Mouse (Mus musculus): ENCODE data around the gene Mepce. TPM values are rescaled to one million over a fixed set of nuclear protein-coding genes. Genes with fewer than 3 reads are reported as not detected.

The Mepce gene
- polyA plus RNA-seq, 1 experiment from 2014 or later = 9.2 TPM

DNA sequence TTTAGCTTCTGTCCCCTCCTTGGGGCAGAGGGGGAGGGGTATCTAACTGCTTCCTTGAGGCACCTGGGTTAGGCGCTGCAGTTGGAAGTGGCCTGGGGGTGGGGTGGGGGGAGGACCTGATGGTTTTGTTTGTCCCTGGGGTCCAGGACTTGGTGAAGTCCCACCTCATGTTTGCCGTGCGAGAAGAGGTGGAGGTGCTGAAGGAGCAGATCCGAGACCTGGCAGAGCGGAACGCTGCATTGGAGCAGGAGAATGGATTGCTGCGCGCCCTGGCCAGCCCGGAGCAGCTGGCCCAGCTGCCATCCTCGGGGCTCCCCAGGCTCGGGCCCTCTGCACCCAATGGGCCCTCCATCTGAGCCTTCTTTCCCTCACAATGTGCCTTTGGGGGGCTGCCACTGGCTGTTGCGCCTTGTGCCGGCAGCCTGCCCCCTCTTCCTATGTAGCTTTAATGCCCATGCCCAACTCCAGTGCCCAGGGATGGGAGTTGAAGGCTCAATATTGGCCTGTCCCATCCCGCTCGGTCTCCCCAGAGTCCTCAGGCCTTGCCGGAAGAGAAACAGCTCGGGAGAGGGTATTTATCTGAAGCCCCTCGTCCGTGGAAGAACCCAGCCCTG is 28.4 kb downstream of the Mepce start:
- Histone ChIP-seq H3K27me3 (ENCODE audit: control insufficient read depth, insufficient read depth, low read length) (no peaks in the 10 kb centered on the region), H3K4me1 (ENCODE audit: control insufficient read depth, insufficient read depth, low read length) (peaks cover 21% of the 10 kb centered on the region), H3K4me2 (no peak overlapping the region), H3K9me3 (replicated peaks; ENCODE audit: control insufficient read depth, low read length) (no peaks in the 10 kb centered on the region), H3K4me3 (ENCODE audit: low read depth, low read length) (no peak overlapping the region), H3K9ac (ENCODE audit: low read depth, low read length) (no peak overlapping the region), H3K36me3 (ENCODE audit: control insufficient read depth, insufficient read depth, low read length) (peaks cover 27% of the 10 kb centered on the region), H3K27ac (ENCODE audit: low read depth, low read length) (no peak overlapping the region)
- 86% methylated on average over 19 of the region's 19 CpGs for WGBS (ENCODE audit: insufficient replicate concordance)
- ATAC-seq (replicated peaks; ENCODE audit: insufficient number of reproducible peaks, low FRiP score, low TSS enrichment) = no peak

DNA sequence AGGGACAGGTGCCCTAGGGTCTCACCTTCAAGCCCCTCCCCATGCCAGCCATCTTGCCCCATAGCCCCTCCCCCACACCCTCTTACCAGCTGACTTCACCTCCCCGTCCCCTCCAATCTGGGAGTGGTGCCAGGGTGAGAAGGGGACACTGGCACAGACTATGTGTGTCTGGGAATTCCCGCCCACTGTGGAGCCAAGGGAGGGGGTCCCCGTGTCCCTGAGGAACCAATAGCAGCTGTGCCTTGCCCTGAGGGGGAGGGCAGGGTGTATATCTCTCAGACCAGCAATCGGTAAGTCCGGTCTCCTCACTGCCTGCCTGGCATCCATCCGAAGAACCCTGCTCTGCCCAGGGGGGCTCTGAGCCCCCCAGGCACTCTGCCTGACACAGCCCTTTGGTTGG is 29.6 kb downstream of the Mepce start:
- Histone ChIP-seq H3K9ac (ENCODE audit: low read depth, low read length) (no peak overlapping the region), H3K27ac (ENCODE audit: low read depth, low read length) (no peak overlapping the region), H3K4me1 (ENCODE audit: control insufficient read depth, insufficient read depth, low read length) (peaks cover 27% of the 10 kb centered on the region), H3K9me3 (replicated peaks; ENCODE audit: control insufficient read depth, low read length) (no peaks in the 10 kb centered on the region), H3K4me3 (ENCODE audit: low read depth, low read length) (no peak overlapping the region), H3K36me3 (ENCODE audit: control insufficient read depth, insufficient read depth, low read length) (peaks cover 29% of the 10 kb centered on the region), H3K27me3 (ENCODE audit: control insufficient read depth, insufficient read depth, low read length) (no peaks in the 10 kb centered on the region), H3K4me2 (no peak overlapping the region)
- ATAC-seq (replicated peaks; ENCODE audit: insufficient number of reproducible peaks, low FRiP score, low TSS enrichment) = no peak
- WGBS (ENCODE audit: insufficient replicate concordance) = 81% methylated on average over 6 of the region's 6 CpGs

DNA sequence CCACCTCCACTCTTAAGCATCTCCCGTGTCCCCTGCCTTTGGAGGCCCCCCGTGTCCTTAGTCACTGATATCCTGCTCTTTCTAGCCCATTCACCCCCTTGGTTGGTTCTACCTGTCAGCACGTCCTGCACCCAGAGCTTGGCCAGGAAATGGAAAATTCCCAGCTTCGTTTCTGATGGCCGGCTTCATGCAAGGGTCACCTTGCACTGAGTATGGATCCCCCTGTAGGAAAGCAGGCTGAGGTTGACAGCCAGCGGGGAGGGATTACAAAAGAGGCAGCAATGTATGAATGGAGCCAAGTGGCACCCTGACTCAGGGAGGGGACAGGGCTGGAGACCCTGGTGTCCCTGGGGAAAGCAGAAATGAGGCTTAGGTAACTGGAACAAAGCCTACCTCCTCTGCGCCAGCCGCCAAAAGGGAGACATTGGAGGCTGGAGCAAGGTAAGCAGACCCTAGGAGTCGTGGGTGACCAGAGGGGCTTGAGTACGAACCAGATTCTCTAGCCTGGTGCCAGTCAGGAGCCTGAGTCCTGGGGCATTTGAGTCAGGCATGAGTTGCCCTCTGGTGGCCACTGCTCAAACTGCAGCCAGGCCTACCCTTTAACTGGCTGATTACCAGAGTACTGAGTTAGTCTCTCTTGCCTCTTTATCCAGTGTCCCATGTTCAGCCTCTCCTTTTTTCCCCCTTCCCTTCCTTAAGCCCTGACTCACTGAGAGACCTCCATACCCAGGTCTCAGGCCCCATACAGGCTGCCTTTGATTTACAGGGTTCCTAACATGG is 30.4 kb downstream of the Mepce start:
- 30% methylated on average over 10 of the region's 10 CpGs for WGBS (ENCODE audit: insufficient replicate concordance)
- Histone ChIP-seq H3K27me3 (ENCODE audit: control insufficient read depth, insufficient read depth, low read length) (no peaks in the 10 kb centered on the region), H3K4me3 (ENCODE audit: low read depth, low read length) (no peak overlapping the region), H3K9me3 (replicated peaks; ENCODE audit: control insufficient read depth, low read length) (no peaks in the 10 kb centered on the region), H3K9ac (ENCODE audit: low read depth, low read length) (no peak overlapping the region), H3K4me1 (ENCODE audit: control insufficient read depth, insufficient read depth, low read length) (peaks cover 34% of the 10 kb centered on the region), H3K27ac (ENCODE audit: low read depth, low read length) (no peak overlapping the region), H3K4me2 (no peak overlapping the region), H3K36me3 (ENCODE audit: control insufficient read depth, insufficient read depth, low read length) (peaks cover 32% of the 10 kb centered on the region)
- peak; percentile 44; the same call in 1 of the 2 replicates for ATAC-seq (replicated peaks; ENCODE audit: insufficient number of reproducible peaks, low FRiP score, low TSS enrichment)

DNA sequence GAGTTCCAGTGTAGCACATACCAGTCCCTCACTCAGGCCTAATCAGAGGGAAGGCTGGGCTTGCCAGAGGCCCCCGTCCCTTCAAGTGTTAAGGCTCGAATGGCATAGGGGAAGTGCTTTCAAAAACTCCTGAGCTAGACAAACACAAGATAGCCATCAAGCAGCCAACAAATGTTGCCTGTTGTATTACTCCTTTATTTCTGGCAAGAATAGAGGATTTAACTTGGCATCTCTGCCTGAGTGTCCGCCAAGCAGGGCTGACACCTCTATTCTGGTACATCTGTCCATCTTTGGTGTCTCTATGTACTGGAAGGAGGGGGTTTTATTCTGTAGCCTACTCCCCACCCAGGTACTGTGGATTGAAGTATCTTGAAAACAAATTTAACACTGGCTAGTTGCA is 31.3 kb downstream of the Mepce start:
- H3K4me1 ChIP-seq (ENCODE audit: control insufficient read depth, insufficient read depth, low read length) = peaks cover 42% of the 10 kb centered on the region
- ATAC-seq (replicated peaks; ENCODE audit: insufficient number of reproducible peaks, low FRiP score, low TSS enrichment) = no peak
- H3K9me3 ChIP-seq (replicated peaks; ENCODE audit: control insufficient read depth, low read length) = no peaks in the 10 kb centered on the region
- no peak overlapping the region for H3K4me2 ChIP-seq
- H3K9ac ChIP-seq (ENCODE audit: low read depth, low read length) = no peak overlapping the region
- H3K27ac ChIP-seq (ENCODE audit: low read depth, low read length) = no peak overlapping the region
- H3K4me3 ChIP-seq (ENCODE audit: low read depth, low read length) = no peak overlapping the region
- H3K27me3 ChIP-seq (ENCODE audit: control insufficient read depth, insufficient read depth, low read length) = no peaks in the 10 kb centered on the region
- 56% methylated on average over 3 of the region's 3 CpGs for WGBS (ENCODE audit: insufficient replicate concordance)
- H3K36me3 ChIP-seq (ENCODE audit: control insufficient read depth, insufficient read depth, low read length) = peaks cover 38% of the 10 kb centered on the region

DNA sequence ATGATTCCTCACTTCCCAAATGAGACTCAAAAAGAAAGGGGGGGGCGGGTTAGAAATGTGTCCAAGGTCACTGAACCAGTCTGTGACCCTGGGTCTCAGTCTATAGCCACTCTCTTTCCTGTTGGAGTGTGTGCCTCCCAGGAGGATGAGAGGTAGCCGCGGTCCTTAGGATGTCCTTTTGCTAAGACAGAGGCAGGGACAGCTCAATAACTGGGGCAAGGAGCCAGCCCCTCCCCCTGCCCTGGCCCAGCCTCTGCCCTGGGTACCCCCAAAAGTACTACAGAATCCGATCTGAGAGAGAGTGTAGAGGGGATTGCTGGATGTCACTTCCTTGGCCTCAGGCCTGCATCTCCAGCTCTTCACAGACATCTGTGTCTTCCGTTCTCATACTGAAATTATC is 32.0 kb downstream of the Mepce start:
- Histone ChIP-seq H3K9ac (ENCODE audit: low read depth, low read length) (no peak overlapping the region), H3K36me3 (ENCODE audit: control insufficient read depth, insufficient read depth, low read length) (peaks cover 39% of the 10 kb centered on the region), H3K4me3 (ENCODE audit: low read depth, low read length) (no peak overlapping the region), H3K4me1 (ENCODE audit: control insufficient read depth, insufficient read depth, low read length) (peaks cover 48% of the 10 kb centered on the region), H3K27ac (ENCODE audit: low read depth, low read length) (0 out of 2 replicates have a peak overlapping the region, but pooled peaks have one; percentile 3), H3K9me3 (replicated peaks; ENCODE audit: control insufficient read depth, low read length) (no peaks in the 10 kb centered on the region), H3K27me3 (ENCODE audit: control insufficient read depth, insufficient read depth, low read length) (no peaks in the 10 kb centered on the region), H3K4me2 (no peak overlapping the region)
- ATAC-seq (replicated peaks; ENCODE audit: insufficient number of reproducible peaks, low FRiP score, low TSS enrichment) = no peak
- 81% methylated on average over 5 of the region's 5 CpGs for WGBS (ENCODE audit: insufficient replicate concordance)

DNA sequence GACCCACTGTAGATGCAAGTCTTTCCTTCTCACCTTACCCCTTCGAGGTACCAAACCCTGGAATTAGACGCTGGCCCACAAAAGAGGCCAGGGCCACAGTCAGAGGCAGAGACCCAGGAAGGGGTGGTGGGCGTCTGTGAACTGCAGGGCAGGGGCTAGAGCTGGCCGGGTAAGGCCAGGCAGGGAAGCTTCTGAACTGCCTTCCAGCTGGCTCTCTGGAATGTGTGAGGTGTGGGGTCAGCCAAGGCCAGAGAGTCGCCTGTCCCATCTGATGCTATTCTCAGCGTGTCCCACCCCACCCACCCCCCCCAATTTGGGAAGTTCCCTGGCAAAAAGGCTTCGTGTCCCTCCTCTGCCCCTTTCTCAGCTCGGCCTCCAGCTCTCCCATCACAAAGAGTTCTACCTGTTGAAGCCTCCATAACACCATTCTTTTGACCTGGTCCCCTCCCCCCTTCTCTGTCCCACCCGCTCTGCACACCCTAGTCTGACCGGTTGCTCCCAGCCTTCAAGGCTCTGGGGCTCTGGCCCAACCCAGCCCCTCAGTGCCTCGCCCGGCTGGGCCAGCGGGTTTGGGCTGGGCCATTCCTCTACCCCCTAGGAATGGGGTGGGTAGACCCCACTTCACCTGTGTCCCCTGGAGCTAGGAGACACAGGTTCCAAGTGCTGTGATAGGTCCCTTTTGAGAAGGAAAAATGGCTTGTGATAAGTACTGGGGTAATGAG is 34.2 kb downstream of the Mepce start:
- no peak for ATAC-seq (replicated peaks; ENCODE audit: insufficient number of reproducible peaks, low FRiP score, low TSS enrichment)
- H3K4me2 ChIP-seq = peak overlapping the region; percentile 27

DNA sequence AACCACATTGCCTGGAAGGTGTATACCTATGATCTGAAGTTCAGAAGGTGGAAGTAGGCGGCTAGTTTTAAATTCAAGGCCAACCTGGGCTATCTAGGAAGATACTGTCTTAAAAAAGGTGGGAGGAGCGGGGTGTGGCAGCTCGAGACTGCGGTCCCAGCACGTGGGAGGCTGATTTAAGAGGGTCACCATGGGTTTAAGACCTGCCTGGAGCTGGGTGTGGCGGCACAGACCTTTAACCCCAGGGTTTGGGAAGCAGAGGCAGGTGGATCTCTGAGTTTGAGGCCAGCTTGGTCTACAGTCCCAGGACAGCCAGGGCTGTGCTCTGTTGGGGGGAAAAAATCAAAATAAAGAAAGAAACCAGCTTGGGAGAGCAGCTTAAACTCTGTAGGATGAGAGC is 35.5 kb downstream of the Mepce start:
- no peak for ATAC-seq (replicated peaks; ENCODE audit: insufficient number of reproducible peaks, low FRiP score, low TSS enrichment)
- WGBS (ENCODE audit: insufficient replicate concordance) = 88% methylated on average over 6 of the region's 6 CpGs
- peaks cover 60% of the 10 kb centered on the region for H3K4me1 ChIP-seq (ENCODE audit: control insufficient read depth, insufficient read depth, low read length)
- no peaks in the 10 kb centered on the region for H3K9me3 ChIP-seq (replicated peaks; ENCODE audit: control insufficient read depth, low read length)
- H3K27ac ChIP-seq (ENCODE audit: low read depth, low read length) = no peak overlapping the region
- peaks cover 22% of the 10 kb centered on the region for H3K36me3 ChIP-seq (ENCODE audit: control insufficient read depth, insufficient read depth, low read length)
- no peak overlapping the region for H3K9ac ChIP-seq (ENCODE audit: low read depth, low read length)
- no peaks in the 10 kb centered on the region for H3K27me3 ChIP-seq (ENCODE audit: control insufficient read depth, insufficient read depth, low read length)
- no peak overlapping the region for H3K4me3 ChIP-seq (ENCODE audit: low read depth, low read length)
- H3K4me2 ChIP-seq = no peak overlapping the region

More for the DNA sequence above, 34.2 kb downstream of the Mepce start:
- Histone ChIP-seq H3K4me1 (ENCODE audit: control insufficient read depth, insufficient read depth, low read length) (peaks cover 57% of the 10 kb centered on the region), H3K9me3 (replicated peaks; ENCODE audit: control insufficient read depth, low read length) (no peaks in the 10 kb centered on the region), H3K36me3 (ENCODE audit: control insufficient read depth, insufficient read depth, low read length) (peaks cover 27% of the 10 kb centered on the region), H3K9ac (ENCODE audit: low read depth, low read length) (no peak overlapping the region), H3K27ac (ENCODE audit: low read depth, low read length) (no peak overlapping the region), H3K4me3 (ENCODE audit: low read depth, low read length) (0 out of 2 replicates have a peak overlapping the region, but pooled peaks have one; percentile 2), H3K27me3 (ENCODE audit: control insufficient read depth, insufficient read depth, low read length) (no peaks in the 10 kb centered on the region)
- WGBS (ENCODE audit: insufficient replicate concordance) = 61% methylated on average over 13 of the region's 13 CpGs

DNA sequence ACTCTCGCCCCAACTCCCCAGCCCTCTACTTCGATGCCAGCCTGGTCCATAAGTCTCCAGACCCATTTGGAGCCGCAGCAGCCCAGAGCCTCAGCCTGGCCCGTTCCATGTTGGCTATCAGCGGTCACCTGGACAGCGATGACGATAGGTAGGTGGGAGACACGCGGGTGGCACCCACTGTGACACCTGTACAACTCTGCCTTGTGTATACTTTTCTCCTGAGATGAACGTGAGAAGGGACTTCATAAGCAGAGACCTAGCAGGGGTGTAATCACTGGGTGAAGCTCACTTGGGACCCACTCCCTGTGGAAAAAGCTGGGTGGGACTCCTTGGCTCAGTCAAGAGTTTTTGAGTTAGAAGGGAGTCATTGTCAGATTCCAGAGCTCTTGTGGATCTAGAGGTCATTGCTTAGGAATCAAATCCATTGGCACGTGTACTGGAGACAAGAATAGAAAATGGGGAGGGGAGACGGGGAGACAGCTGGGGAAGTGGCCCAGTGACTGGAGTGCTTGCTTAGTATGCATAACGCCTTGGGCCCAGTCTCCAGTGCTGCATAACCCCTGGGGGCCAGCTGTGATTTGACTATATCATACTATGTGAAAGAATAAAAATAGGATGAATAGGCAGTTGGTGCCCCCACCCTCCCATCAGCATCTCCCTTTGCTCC is 36.1 kb downstream of the Mepce start:
- no peak for ATAC-seq (replicated peaks; ENCODE audit: insufficient number of reproducible peaks, low FRiP score, low TSS enrichment)
- no peaks in the 10 kb centered on the region for H3K9me3 ChIP-seq (replicated peaks; ENCODE audit: control insufficient read depth, low read length)
- peak overlapping the region; percentile 79 for H3K27ac ChIP-seq (ENCODE audit: low read depth, low read length)
- H3K4me2 ChIP-seq = no peak overlapping the region
- 0 out of 2 replicates have a peak overlapping the region, but pooled peaks have one; percentile 24 for H3K9ac ChIP-seq (ENCODE audit: low read depth, low read length)
- WGBS (ENCODE audit: insufficient replicate concordance) = 81% methylated on average over 13 of the region's 13 CpGs
- H3K4me1 ChIP-seq (ENCODE audit: control insufficient read depth, insufficient read depth, low read length) = peaks cover 55% of the 10 kb centered on the region
- no peak overlapping the region for H3K4me3 ChIP-seq (ENCODE audit: low read depth, low read length)
- no peaks in the 10 kb centered on the region for H3K27me3 ChIP-seq (ENCODE audit: control insufficient read depth, insufficient read depth, low read length)
- H3K36me3 ChIP-seq (ENCODE audit: control insufficient read depth, insufficient read depth, low read length) = peaks cover 22% of the 10 kb centered on the region
